Mouse (Mus musculus): ENCODE results near the gene Fgfr1op.

The Fgfr1op gene

GRCm38 (mm10) chr17:8228622-8229021 is 63.3 kb downstream of the Fgfr1op start:
- no peak for DNase-seq (ENCODE audit: low read depth)

- no peak for DNase-seq (ENCODE audit: low read depth)
Observed at GRCm38 (mm10) chr17:8229607-8230006, 64.3 kb downstream of the Fgfr1op start.

- DNase-seq (ENCODE audit: low read depth): peak; percentile 55
Observed at GRCm38 (mm10) chr17:8232089-8232488, 66.8 kb downstream of the Fgfr1op start.

- no peak for DNase-seq (ENCODE audit: low read depth)
Observed at GRCm38 (mm10) chr17:8233618-8234214, 68.4 kb downstream of the Fgfr1op start.

GRCm38 (mm10) chr17:8234537-8234936 is 69.2 kb downstream of the Fgfr1op start:
- no peak for DNase-seq (ENCODE audit: low read depth)

- DNase-seq (ENCODE audit: low read depth): no peak
Observed at GRCm38 (mm10) chr17:8235743-8236142, 70.4 kb downstream of the Fgfr1op start, which contains the start of gene Ccr6. TSS of gene Ccr6 (plus strand) at chr17:8236043.

- DNase-seq (ENCODE audit: low read depth): no peak
Observed at GRCm38 (mm10) chr17:8238012-8238710, 72.9 kb downstream of the Fgfr1op start.

- no peak for DNase-seq (ENCODE audit: low read depth)
Observed at GRCm38 (mm10) chr17:8239561-8239960, 74.3 kb downstream of the Fgfr1op start.

GRCm38 (mm10) chr17:8240517-8240916 is 75.2 kb downstream of the Fgfr1op start:
- no peak for DNase-seq (ENCODE audit: low read depth)

- DNase-seq (ENCODE audit: low read depth): no peak
Observed at GRCm38 (mm10) chr17:8241645-8242044, 76.3 kb downstream of the Fgfr1op start.

- no peak for DNase-seq (ENCODE audit: low read depth)
Observed at GRCm38 (mm10) chr17:8242186-8242585, 76.9 kb downstream of the Fgfr1op start.

GRCm38 (mm10) chr17:8244124-8244523 is 78.8 kb downstream of the Fgfr1op start:
- DNase-seq (ENCODE audit: low read depth): no peak

- DNase-seq (ENCODE audit: low read depth): no peak
Observed at GRCm38 (mm10) chr17:8246102-8246754, 80.9 kb downstream of the Fgfr1op start.

All from 416B (cell line).